Mouse (Mus musculus) bone marrow, adult 2 months (tissue): ENCODE data around the gene Aagab.

Experiments
- CTCF ChIP-seq: fragments of 200-500 bp; IDR thresholded peaks from 2 replicates; pipeline ENCODE4 v1.5.1; 2011; ENCODE audit warnings: low read length, control low read depth; ENCODE audit not compliant: control insufficient read depth, insufficient read depth
- POLR2A ChIP-seq: fragments of 200-500 bp; IDR thresholded peaks from 2 replicates; pipeline ENCODE4 v1.6.1; 2011; ENCODE audit warnings: low read depth, mild to moderate bottlenecking, control low read depth, low read length, borderline replicate concordance; ENCODE audit not compliant: control insufficient read depth

- no peak for TF ChIP-seq CTCF
- no peak for TF ChIP-seq POLR2A
These were observed 81.8 kb downstream of the Aagab start for GRCm38 (mm10) chr9:63684277-63684676.
